Mouse (Mus musculus) CH12.LX (cell line): Measurements from ENCODE around the gene Myh8.

Source experiments
- CHD2 ChIP-seq: IDR thresholded peaks from 2 replicates; pipeline ENCODE4 v1.6.1; 2011; ENCODE audit warnings: low read length, improper control_type of control experiment
- CTCF ChIP-seq, 2 experiments: IDR thresholded peaks in 1 of 2; conservative IDR thresholded peaks in 1 of 2; 2 replicates each; pipeline ENCODE4 v1.5.1; 2011 to 2012; ENCODE audit warnings: low read depth in 2 of 2, low read length in 2 of 2, improper control_type of control experiment in 1 of 2, inconsistent platforms in 1 of 2, mild to moderate bottlenecking in 1 of 2, moderate library complexity in 1 of 2
- ELF1 ChIP-seq: IDR thresholded peaks from 2 replicates; pipeline ENCODE4 v1.6.1; 2014; ENCODE audit warnings: low read depth, mild to moderate bottlenecking, inconsistent platforms, low read length, improper control_type of control experiment
- EP300 ChIP-seq: IDR thresholded peaks from 2 replicates; pipeline ENCODE4 v1.6.1; 2011; ENCODE audit warnings: low read length, improper control_type of control experiment
- MAX ChIP-seq: IDR thresholded peaks from 2 replicates; pipeline ENCODE4 v1.6.1; 2011; ENCODE audit warnings: low read length, improper control_type of control experiment
- MAZ ChIP-seq: IDR thresholded peaks from 2 replicates; pipeline ENCODE4 v1.6.1; 2012; ENCODE audit warnings: low read depth, mild to moderate bottlenecking, inconsistent platforms, low read length, improper control_type of control experiment, moderate library complexity
- POLR2A ChIP-seq: IDR thresholded peaks from 2 replicates; pipeline ENCODE4 v1.6.1; 2011; ENCODE audit warnings: low read depth, mild to moderate bottlenecking, improper control_type of control experiment, low read length

DNA sequence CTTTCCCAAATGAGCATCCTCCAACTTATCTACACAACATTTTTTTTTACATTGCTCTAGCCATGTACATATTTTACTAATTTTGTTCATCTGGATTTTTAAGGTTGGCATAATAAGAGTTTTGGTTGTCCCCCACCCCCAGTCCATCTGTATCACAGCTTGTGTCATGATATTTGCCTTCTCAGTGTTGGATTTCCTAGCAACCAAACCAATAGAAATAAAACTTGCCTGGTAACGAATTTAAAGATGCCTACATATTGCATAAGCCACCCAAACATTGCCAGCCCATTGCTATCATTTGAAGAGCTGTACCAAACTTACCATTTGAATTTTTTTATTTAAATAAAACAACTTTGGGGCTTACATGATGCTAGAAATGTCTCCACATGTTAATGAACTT is 16.5 kb downstream of the Myh8 start:
- TF ChIP-seq CTCF (conservative IDR thresholded peaks at IDR 0.05 in 1 of 2, IDR thresholded peaks at IDR 0.05 in 1 of 2; ENCODE audit: low read depth in 2 of 2, low read length in 2 of 2) (no peak), EP300 (no peak), CHD2 (no peak), ELF1 (no peak), POLR2A (no peak), MAZ (no peak), MAX (no peak)
